Mouse (Mus musculus) layer of hippocampus, adult 9-11 months (tissue): Measurements from ENCODE around the gene Cap1.

Source experiments
- DNase-seq: peaks from one replicate; pipeline ENCODE4 v3.0.0; 2022

Cap1 gene

DNA sequence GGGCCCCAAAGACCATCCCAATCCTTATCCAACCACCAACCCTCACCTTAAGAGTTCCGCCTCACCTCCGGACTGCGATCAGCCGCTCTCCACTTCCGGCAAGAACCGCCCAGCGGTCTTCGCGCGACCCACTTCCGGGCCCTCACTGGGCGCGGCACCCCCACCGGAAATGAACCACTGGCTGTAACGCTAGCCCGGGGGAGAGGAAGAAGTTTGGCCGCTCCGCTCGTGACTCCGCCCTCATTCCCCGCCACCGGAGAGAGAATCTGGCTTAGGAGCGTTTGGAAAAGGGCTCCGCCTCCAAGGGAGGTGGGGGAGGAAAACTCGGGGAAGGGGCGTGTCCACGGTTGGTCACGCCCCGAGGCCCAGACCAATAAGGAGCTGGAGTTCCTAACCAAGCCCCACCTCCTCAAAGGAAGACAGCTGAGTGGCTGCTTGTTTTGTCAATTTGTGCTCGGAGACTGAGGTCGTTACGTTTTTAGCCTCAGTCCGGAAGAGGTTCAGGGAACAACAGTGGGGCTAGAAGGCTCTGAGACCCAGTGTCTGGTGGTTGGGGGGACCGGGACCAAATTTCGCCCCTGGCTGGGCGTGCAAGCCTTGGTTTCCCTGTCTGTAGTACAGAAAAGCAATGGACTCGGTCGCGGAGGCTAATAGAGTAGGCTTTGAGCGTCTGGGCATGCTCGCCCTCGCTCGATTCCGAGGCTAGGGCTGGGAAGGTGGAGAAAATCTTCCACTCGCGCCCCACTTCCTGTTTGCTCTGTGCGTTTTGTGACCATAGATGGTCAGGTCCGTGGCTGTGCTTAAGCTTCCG is at the start of gene Cap1:
Cap1 (minus strand) TSS at position 289 of the 811 bp plus-strand sequence.
- peak; percentile 99 for DNase-seq

DNA sequence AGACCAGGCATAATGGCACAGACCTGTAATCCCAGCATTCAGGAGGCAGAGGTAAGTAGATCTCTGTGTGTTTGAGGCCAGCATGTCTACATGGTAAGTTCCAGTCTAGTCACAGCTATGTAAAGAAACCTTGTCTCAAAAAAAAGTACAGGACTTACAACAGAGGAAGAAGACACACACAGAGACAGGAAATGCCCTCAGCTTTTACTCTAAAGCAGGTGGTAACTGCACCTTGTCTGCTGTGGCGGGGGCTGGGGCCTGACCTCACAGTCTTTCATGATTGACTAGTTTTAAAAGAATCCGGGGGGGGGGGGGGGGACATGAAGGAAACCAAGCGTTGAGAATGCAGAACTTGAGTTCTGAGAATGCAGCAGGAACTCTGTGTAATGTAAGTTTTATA is 48.0 kb upstream of the Cap1 start:
- DNase-seq, result no peak

DNA sequence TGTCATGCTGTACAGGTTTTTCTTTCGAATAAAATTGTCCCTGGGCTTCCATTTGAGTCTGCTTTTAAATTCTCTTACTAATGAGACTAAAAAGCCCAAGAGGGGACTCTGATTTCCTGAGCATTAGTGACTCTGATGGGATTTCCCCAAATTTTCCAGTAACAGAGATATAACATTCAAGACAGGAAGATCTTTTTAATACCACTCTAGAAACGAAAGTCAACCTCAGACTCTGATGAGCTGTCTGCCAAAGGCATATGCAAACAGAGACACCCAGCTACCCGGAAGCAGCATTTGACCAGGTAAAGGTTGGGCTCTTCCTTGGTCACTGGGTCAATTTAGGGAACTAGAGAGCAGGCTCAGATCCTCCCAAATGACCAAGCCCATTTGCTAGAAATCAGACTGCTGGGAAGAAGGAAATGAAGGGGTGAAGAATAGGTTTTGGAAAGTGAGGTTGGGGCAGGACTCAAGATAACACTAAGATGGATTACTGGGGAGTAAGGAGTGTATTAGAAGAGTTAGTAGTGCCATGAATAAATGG is 47.3 kb upstream of the Cap1 start:
- DNase-seq, result no peak

DNA sequence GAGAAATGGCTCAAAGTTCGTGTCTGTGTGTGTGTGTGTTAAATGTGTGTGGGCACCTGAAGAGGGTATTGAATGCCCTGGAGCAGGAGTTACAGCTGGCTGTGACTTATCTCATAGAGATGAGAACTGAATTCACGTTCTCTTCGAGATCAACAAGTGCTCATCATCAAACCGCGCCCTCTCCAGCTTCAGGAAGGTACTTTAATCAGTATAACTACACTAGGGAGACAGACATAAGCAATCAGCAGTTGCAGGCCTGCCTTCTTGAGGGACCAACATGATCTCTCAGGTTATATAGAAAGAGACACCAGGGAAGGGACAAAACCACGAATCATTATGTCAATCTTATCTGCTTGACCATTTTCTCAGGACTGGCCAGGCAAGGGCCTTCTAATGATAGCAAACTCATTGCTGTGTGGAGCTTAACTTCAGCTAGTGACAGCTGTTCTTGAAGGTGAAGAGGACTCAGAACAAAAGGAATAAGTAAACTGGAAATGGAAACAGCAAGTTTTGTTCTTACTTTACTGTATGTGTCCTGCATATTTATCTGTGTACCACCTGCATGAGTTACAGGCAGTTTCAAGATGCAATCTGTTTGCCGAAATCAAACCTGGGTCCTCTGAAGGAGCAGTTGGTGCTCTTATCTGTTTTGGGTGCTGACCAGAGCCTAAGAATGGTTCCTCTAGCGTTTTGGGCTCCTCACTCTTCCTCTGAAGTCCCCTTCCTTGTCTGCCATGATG is 46.6 kb upstream of the Cap1 start:
- no peak for DNase-seq

DNA sequence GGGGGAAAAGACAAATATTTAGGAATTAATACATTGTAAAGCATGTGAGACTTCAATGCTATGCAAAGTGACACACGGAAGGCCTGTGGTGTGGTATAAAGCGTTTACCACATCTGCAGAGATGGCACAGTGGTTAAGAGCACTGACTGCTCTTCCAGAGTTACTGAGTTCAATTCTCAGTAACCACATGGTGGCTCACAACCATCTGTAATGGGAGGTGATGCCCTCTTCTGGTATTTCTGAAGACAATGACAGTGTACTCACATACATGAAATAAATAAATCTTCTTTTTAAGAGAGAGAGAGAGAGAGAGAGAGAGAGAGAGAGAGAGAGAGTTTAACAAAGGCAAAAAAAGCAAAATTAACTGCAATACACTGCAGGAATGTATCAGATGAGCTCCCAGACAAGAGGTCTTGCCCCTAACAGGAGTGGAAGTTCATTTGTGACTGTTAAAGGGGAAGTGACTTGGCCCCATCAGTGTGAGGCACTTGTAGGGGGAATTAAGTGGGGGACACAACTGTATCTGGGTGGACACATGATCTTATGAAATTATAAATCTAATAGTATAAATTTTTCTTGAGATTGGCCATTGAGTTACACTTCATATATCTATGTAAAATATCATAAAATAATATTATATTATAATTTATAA is 45.2 kb upstream of the Cap1 start:
- DNase-seq, result no peak

DNA sequence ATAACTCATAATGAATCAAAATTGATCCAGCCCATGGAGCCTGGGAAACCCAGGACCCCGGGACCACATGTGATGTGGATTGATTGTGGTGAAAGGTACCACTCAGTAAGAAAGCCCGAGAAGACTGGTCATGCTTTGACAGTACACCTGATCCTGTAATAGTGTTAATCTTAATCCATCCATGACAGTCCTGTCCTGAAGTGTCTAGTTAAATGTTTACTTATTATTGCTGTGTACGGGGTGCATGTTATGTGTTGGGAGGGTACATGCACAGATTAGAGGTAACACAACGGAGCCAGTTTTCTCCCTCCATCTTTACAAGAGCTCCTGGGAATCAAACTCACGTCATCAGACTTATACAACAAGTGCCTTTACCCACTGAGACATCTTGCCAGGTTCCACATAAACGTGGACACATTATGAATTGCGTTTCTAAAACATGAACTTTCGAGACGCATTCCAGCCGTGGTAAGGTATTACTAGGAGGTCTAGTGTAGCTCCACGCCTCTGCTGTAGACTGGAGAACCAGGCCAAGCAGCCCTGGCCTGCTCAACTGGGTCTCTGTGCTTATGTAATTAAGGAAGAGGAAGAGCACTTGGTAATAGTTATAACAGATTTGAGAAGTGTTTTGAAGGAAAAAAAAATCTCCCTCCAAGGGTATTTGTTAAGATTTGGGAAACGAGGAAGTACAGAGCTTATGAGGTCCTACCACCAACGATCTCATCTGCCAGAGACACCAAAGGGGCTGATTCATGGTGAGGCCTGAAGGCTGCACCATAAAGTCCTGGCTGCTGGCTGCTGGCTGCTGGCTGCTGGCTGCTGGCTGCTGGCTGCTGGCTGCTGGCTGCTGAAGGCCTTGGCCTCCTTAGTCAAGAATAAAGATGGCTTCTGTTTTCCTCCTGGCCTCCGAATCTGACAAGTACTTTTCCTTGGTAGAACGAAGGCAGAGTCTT is 37.8 kb upstream of the Cap1 start:
- no peak for DNase-seq

DNA sequence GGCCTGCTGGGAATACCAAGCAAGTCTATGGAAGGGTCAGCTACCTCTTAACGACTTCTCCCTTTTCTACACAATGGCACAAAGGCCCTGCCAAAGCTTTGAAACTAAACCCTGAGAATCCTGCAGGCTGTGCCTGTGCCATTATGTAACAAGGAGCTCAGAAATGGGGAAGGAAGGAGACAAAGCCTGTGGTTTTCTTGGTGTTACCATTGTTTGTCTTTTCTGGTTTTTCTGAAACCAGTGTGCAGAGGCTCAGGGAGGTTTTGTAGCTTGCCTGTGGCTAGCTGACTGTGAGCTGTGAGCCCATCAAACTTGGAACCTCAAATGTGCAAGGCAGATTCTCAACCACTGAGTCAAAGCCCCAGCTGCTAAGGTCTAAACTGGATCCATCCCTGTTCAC is 37.0 kb upstream of the Cap1 start:
- no peak for DNase-seq

DNA sequence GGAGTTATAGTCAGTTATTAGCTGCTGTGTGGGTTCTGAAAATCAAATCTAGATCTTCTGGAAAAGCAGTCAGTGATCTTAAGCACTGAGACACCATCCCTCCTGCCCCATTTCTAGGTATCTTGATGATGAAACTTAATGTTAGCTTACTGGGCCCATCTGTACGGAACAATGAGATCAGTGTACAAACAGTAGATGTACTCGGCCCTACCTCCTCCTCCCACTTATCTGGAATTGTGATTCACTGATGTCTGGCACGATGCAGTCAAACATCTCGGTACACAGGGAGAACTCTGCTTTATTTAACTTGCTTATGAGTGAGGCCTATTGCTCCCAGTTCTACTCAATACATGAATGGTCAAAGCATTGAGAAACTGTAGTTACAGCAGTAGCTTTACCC is 30.1 kb upstream of the Cap1 start:
- no peak for DNase-seq

DNA sequence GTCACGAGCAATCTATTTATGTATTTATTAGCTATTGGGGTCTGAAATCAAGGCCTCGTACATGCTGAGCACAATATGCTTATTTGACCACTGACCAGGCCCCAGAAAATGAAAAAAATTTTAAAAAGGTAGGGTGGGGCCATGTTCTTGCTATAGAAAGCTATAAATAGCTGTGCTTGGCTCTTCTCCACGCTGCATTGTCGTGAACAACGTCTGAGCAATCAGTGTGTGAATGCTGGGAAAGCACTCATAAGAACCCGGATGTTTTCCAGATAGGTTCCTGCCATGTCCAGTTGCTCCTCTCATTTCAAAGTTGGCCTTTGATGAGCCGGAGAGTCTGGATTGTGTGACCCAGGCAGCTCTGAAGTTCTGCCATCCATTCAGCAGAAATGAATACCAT is 28.3 kb upstream of the Cap1 start:
- no peak for DNase-seq

DNA sequence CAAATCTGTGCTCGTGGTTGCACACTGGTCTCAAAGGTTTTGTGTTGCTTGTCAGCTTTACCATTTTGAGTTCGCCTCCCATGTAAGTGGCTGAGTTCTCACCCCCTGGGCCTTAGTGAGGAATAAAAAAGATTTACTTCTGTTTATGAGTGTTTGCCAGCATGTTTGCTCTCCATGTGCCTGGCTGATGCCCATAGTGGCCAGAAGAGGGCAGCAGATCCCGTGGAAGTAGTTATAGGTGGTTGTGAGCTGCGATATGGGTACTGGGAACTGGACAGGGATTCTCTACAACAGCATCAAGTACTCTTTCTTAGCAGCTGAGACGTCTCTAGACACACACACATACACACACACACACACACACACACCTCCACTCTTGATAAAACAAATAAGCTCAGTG is 26.8 kb upstream of the Cap1 start:
- DNase-seq, result no peak

DNA sequence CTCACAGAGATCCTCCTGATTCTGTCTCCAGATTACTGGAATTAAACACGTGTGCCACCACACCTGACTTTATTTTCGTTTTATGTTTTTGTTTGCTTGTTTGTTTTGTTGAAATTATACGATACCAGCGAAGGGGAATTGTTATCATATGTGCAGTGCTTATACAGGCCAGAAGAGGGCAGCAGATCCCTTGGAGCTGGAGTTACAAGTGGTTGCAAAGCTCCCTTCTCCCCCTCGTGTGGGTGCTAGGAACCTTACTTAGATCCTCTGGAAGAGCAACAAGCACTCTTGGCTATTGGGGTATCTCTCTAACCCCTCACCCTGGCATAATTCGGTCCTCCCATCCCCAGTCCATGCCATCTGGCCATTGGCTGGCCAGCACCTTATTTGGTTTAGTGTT is 24.7 kb upstream of the Cap1 start:
- DNase-seq, result no peak

DNA sequence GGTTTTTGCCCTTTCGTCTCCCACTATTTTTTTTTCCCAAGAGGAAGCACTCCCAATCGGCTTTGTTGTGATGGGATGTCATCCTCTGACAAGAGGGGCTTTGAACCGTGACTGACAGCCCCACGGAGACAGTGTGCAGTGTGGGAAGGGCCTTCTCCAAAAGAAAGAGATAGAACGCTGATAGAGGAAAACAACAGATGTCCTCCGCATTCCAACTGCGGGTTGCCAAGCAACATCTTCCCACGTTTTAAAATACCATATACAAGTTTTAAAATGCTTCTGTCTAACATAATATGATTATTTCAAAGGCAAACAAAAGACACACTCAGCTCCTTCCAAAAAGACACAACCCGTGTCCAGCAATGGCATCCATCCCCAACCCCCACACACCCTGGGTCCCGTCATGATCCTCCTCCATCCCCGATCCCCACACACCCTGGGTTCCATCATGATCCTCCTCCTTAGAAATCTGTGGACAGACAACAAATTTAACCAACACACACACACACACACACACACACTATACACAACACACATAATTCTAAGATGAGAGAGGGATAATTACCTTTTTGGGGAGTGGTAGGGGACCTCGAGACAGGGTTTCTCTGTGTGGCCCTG is 23.8 kb upstream of the Cap1 start:
- DNase-seq, result peak; percentile 85

DNA sequence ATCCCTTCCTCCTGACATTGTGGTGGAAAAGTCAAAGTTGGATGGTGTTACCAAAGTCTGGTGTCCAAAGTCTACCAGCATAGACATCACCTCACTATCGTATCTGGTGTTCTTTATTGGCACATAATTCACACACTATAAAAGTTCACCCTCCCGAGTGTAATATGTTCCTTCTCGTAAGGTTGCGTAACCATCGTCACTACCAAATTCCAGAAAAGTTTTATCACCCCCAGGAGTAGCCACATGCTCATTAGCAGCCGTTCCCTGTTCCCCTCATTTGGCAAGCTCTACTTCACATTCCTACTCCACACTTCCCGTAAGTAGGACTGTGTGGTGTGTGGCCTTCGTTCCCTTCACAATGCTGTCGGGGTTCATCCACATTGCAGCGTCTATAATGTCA is 19.5 kb upstream of the Cap1 start:
- DNase-seq, result no peak

DNA sequence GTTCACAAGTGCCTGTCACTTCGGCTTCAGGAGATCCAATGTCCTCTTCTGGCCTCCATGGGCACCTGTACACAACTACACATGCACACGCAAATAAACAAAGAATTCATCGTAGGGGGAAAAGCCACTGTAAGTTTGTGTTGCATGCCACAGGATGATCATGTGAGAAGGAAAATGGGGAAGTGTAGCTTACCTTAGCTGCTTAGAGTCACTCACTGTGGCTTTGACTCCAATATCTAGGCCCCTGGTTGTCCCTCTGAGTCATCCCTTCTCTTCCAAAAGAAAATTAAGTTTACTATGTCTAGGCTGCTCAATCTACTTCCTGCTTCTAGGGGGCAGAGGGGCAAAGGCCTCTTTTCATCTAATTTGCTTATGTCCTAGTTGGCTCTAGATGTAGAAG is 17.9 kb upstream of the Cap1 start:
- no peak for DNase-seq

DNA sequence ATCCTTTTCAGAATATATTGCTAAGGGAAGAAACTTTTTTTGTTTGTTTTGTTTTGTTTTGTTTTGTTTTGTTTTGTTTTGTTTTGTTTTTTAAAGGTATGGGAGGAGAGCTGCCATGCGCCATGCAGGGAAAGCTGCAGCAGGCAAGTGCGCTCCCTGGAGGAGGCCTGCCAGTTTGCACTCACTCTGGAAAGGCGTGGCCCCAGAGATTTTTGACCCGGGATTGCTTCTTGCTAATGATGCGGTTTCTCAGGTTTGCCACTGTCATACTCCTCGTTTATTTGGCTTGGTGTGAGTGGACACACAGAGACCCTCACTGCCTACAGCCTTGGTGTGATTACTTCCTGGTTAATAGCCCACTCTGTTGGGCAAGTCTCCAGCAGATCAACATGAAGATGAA is 16.3 kb upstream of the Cap1 start:
- DNase-seq, result no peak

DNA sequence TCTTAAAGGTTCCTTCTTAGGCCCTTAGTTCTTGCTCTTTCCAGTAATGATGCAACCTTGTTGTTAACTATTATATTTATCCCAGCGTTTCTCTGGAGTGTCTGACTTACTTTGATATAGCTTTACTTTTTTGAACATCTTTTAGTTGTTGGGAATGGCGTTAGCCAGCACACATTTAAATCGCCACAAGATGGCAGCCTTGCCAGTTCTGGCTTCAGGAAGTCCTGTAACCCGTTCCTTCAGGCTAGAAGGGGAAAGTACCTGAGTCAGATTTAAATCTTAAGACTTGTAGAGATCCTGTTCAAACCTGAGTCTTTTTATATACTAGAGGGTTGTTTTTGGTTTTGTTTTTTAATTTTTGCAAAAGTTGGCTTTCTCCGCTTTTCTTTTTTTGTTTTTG is 12.5 kb upstream of the Cap1 start:
- DNase-seq, result peak; percentile 63

DNA sequence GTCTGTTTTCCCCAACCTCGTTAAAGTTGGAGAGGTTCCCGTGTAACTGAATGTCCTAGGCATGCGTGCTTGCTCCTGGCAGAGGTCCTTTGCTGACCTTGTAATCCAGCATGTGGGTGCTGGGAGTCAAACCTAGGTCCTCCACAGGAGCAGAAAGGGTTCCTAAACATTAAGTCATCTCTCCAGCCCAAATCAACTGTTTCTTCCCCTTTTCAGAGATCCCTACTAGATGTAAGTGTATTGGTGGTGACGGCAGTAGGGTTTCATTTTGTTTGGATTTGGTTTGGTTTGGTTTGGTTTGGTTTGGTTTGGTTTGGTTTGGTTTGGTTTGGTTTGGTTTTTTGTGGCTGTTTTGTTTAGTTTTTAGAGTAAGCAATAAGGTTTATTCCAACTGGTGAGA is 11.9 kb upstream of the Cap1 start:
- no peak for DNase-seq

DNA sequence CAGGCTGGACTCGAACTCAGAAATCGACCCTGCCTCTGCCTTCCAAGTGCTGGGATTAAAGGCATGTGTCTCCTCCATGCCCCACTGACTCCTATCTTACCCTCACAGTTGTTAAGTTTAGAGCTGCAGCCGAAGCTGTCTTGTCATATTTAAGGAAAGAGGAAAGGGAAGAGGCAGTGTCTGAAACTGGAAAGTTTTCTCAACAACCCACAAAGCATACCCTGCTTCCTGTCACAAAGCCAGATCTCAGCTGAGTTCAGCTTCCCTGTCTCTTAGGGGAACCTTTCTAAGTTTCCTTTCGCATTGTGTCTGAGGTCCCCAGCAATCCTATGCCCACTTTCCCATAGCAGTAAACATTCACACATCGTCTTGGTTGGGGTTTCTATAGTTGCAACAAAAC is 6.3 kb upstream of the Cap1 start:
- DNase-seq, result peak; percentile 77

DNA sequence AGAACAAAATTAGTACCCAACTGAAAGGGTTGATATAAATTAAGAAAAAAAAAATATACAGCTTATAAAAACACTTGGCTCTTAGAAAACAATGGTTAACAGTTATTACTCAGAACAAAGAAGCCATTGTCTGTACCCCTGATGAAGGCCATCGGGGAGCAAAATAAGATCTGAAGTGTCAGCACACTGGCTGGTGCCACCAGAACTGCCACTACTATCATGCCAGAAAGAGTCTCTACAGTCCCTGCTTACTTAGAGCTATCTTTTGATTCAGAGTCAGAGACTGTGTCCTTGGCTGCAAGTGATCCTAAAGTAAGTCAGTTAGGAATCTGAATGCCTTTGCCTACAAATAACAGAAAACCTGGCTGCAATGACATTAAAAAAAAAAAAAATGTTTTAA is 5.7 kb upstream of the Cap1 start:
- peak; percentile 65 for DNase-seq

DNA sequence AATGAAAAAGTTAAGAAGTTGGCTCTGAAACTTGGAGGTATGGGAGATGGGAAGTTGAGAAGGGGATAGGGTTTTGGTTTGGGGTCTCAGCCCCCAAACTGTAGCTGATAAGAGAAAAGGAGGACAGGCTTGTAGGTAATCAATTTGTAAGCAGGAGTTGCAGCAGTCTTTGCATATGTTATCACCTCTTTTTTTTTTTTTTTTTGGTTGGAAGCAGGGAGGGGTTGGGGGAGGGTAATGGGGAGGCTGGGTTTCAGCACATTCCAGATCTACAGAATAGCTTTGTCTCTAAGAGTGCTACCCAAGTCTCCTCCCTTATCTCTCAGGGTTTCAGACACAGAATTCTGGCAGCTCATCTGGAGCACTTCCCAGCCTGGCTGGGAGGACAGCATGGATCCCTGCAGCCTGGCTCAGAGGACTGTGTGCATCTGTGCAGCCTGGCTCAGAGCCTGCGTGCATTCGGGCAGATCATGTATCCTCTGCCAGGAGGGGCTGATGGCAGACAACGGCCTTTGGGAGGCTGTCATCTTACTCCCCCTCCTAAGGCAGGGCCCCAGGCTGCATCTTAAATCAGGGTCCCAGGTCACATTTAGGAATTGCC is 5.1 kb upstream of the Cap1 start:
- peak; percentile 95 for DNase-seq

DNA sequence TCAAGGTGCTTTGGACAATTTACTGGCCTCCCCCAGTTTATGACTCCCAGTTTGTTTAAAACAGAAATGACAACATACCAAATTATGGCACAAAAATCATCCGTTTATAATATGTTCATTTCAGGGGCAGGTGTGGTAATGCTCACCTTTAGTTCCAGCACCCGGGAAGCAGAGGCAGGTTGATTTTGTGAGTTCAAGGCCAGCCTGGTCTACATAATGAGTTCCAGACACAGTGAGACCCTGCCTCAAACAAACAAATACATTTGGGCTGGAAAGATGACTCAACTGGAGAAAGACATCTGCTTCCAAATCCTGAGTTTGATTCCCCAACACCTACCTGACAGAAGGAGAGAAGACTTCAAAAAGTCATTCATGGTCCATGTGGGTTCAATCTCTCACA is 1.5 kb upstream of the Cap1 start:
- no peak for DNase-seq
